Mouse (Mus musculus): Measurements from ENCODE around the gene Fto.

Fto gene

DNA sequence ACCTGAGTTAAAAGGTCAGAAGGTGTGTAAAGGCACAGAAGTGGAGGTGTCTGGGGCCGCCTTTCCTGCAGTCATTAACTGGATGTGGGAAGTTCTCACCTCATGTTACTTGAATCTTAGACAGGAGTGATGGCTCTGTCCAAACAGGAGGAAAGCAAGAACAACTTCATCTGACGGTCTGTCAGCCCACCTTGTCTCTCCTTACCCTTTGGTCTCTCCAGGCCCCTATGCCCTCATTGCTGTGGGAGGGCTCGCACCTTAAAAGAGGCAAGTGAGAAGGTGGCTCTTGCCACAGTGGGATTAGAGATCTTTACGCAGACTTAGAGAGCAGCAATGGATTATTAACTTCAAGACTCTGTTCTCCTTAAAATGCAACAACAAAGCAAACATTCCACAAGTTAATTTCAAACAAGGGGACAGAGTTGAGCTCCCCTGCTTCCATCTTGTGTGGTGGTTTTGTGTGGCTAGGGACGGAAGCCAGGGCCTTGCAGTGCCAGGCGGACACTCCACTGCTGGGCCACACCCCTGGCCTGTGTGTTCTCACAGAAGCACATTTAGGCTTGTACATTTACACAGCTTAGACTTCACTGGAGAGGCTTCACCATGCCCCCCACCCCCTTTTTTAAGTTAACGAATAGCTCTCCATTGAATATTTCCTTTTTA lies 135.5 kb downstream of the Fto start:
- DNase-seq (ENCODE audit: low read depth, low spot score) = no peak

DNA sequence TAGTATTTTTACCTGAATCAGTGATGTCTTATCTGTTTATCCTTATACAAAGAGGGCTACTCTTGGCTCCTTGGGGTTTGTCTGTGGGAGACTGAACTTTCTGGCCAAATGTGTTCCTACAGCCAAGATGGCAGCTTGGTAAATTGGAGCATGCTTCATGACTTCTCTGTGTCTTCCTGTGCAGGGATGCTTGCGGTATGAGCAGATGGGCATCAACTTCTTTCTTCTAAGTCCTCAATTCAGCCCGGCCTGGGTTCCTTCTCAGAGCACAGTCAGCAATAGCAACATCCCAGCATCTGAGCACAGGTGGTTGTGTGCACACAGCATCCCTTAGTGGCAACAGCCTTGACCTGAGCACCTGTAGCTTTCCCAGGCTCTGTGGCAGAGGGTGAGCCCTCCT lies 141.6 kb downstream of the Fto start:
- no peak for DNase-seq (ENCODE audit: low read depth, low spot score)

DNA sequence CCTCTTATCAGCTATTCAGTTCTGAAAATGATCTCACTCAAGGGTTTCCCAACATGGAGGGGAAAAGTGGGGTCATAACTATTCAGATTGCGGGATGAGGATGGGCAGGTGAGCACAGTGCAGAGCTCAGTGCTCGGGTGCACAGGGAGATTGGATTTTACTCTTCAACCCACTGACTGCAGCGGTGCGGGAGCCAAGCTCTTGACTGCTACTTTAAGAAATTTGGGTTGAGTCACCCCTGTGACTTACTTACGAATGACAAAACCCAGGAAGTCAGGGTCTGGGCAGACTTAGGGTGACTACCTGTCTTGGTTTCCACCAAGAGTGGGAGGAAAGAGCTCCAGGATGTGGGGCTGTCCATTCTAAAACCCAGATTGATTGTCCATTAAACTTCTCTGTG lies 142.3 kb downstream of the Fto start:
- DNase-seq (ENCODE audit: low read depth, low spot score) = no peak

DNA sequence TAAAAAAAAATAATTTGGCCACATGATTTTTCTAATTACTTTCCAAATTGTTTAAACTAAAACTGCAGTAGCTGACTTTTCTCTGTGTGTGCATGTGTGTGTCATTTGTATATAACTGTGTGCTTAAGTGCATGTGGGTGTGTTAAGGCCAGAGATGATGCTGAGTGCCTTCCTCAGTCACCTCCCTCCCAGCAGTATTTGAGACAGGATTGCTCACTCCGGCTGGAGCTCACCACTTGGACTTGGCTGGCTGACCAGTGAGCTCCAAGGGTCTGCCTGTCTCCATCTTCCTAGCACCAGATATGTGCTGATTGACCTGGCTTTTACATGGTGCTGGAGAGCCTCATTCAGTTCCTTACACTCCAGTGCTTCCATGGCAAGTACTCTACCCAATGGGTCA lies 144.7 kb downstream of the Fto start:
- no peak for DNase-seq (ENCODE audit: low read depth, low spot score)

DNA sequence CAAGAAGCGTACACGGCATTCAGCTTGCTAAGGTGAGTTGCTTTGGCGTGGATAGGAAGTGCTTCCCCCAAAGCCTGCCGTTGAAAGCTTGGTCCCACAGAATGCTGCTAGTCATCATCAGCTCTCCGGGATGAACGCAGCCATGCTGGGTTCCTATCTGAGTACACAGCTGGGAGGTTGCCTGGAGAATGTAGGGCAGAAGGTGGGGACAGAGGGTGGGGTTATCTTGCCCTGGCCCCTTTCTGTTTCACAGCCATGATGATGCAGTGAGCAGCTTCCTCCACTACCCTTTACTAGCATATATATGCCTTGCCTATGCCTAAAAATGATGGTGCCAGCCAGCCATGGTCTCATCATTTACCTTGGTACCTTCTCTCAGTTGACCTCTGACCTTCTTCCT lies 147.6 kb downstream of the Fto start:
- DNase-seq (ENCODE audit: low read depth, low spot score) = no peak

DNA sequence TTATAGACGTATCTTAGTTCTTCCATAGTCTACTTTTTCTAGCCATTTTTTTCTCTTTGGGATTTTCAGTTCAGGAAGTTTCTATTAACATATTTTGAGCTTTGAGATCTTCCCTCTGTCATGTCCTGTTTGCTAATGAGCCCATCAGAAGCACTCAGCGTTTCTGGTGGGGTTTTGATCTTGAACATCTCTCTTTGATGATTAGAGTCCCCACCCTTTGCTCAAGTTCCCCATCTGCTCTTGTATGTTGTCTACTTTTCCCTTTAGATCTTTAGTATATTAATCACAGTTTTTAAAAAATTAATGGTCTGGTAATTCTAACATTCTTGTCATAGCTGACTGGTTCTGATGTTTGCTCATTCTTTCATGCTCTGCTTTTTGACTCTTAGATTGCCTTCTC lies 150.4 kb downstream of the Fto start:
- no peak for DNase-seq (ENCODE audit: low read depth, low spot score)

DNA sequence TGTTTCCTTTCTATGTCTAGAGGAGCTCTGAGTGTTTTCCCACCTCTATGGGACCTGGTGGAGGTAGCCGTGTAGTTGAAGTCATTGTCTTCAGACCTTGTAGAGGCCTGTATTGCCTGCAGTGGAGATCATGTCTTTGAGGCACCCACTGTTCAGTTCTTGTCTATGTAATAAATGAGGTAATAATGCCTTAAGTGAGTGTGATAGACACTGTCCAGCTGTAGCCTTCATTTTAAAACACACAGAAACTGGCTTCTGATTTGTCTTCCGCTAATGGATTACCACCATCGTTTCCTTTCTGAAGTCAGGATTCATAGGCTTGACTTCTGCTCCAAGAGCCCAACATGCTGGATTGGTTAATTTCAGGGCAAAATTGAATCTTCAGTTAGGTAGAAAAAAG lies 154.1 kb downstream of the Fto start:
- no peak for DNase-seq (ENCODE audit: low read depth, low spot score)

DNA sequence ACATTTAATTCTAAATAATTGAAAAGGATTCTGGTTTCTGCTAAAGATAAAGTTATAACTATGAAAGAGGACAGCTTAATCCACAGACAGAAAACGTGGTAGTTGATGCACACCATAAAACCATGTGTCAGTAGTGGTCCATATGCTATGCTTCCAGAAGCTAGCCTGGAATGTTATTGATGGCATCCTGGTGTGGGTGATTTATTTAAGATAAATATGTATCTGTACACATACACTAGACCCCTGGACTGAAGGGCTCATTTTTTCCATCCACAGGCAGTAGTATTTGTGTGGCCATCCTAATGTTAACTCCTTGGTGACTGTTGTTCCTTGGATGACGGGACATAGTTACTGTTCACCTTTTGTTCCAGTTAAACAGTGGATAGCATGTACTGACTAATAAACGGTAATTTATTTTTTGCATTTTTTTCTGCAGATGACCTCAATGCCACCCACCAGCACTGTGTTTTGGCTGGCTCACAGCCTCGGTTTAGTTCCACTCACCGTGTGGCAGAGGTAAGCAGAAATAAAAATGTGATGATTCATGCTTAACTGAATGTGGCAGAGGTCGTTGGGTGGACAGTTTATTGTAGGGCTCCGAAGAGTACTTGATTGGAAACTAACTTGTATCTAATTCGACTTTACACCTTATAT lies 154.7 kb downstream of the Fto start:
- no peak for DNase-seq (ENCODE audit: low read depth, low spot score)

DNA sequence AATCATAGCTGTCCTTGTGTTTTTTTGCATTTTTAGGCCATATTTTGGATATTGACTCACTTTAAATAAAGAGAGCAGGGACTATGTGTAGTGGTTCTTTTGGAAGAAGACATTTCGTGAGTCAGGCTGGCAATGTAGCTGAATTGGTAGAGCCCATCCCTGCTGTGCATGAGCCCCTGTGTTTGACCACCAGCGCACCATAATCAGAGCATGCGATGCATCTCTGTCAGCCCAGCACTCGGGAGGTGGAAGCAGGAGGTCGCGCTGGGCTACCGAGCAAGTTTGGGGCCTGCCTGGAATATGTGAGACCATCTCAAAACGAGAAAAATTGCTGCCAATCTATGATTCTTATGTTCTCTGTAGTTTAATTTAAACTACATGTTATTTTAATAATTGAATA lies 156.1 kb downstream of the Fto start:
- no peak for DNase-seq (ENCODE audit: low read depth, low spot score)

DNA sequence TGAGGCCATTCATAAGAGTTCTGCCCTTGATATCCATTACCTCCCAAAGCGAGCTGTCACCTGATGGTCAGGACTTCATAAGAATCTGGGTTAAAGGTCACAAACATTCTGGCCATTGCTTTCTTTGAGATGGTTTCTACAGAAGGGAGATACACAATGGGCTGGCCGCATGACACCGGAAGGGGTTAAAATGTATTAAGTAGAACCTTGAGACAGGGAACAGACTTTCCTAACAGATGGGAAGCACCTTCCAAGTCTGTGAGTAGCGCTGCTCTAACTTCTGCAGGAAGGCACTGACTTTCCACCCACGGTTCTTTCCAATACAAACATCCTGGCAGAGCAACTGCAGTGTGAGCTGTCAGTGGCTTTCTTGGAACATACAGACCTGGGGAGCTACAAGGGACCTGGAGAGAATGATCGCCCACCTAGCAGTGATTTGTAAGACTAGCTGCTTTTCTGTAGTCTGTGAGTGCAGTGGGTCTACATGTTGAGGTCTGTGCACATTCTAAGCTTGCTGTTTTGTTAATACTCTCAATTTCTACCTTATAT lies 161.5 kb downstream of the Fto start:
- no peak for DNase-seq (ENCODE audit: low read depth, low spot score)

DNA sequence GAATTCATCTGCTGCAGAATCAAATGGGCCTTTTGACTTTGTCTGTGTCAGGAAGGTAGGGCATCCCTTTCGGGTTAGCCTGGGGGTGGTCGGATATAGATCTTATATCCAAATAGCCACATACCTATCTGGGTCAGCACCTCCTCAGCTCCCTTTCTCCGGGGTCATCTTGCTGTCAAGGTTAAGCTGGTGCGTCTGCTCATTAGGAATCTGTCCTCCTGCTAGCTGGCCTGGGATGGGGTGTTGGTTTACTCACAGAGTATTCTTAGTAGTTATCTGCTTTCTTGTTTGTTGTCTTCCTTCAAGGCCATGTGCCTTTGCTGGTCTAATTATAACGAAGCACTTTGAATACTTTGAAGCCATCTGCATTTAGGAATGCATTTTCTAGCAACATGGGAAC lies 163.7 kb downstream of the Fto start:
- DNase-seq (ENCODE audit: low read depth, low spot score) = no peak

DNA sequence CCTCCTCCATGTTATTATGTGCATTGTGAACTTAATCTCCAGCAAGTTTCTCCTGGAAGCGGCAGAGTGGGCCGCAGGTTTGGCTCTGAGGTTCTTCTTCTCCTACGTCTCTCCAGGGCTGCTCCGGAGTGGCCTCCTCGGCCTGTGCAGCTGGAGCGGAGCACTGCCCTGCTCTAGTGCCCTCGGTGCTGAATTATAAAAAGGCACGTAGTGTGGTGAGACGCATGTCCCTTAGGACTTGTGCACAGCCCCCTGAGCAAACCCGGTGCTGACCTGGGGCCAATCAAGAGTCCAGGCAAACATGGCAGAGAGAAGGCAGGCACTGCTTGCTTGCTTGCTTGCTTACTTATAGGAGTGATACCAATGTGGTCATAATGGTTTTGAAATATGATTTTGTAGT lies 164.1 kb downstream of the Fto start:
- DNase-seq (ENCODE audit: low read depth, low spot score) = no peak

DNA sequence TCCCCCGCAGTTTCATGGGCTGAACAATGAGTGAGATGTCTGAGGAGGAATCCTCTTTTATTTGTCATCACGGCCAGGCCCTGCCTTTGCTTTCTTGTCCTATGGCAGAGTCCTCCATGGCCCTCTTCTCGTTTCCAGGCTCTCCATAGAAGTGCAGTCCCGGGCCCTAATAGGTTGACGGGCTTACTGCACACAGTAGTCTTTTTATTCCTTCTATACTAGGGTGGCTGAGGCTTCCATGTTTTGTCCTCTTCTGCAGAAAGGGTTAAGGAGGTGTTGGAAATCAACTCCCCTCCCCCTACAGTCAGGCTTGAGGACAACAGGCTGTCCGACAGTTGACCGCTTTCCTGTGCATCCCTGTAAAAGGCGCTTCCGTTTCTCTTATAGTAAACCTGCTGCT lies 169.2 kb downstream of the Fto start:
- no peak for DNase-seq (ENCODE audit: low read depth, low spot score)

DNA sequence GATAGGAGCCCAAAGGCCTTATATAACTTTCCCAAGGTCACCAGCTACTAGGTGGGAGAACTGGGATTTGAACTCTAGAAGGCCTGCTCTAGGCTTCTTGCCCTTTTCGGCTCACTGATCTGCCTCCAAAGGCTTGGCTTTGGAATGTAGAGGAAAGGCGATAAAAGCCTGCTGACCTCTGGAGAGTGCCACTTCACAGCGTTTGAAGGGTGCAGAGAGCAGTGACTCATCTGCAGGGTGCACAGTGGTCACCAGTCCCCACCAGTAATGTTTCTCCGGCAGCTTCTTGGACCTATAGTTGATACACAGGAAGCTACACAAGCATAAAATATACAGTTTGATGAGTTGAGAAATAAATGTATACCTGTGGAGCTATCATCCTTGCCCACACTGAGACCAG lies 173.1 kb downstream of the Fto start:
- no peak for DNase-seq (ENCODE audit: low read depth, low spot score)

DNA sequence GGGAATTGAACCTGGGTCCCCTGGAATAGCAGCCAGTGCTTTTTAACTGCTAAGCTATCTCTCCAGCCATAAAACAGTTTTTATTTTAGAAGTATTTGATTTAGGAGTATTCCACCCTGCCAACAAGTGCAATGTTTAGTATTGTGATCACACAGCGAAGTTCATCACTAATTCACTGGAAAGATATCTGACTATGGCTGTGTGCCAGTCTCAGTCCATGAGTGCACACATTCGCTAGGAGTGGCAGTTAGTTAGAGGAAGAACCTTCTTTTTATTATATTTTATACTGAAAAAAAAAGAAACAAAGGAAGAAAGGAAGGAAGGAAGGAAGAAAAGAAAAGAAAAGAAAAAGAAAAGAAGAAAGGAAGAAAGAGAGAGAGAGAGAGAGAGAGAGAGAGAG lies 174.1 kb downstream of the Fto start:
- DNase-seq (ENCODE audit: low read depth, low spot score) = no peak

DNA sequence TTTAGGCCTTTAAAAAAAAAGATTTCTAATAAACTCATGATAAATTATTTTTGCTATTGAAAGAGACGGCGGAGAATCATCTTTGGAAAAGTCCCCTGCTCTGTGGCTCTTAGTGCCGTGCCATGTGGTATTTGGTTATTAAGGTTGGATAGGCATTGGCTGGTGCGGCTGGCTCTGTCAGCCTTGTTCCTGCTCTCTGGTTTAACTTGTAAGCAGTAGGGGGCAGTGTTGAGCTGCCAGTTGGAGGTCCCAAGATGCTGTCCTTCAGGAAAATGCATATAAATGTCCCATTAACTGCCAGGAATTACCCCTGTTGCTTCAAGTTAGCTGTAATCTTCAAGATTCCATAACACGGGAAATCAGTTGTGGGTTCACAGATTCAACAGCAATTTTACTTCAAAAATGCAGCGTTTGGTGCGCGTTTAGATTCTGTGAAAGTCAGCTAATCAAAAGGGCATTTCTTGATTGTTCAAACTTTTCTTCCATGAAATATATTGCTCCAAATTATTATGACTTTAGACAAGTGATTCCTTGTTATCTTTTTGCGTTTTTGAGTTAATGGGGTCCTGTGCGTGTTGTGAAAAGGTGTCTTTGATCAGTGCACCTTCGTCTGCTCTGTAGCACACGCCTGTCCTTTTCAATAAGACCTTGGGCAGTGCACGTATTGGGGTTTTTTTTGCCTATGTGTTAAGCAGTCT lies 174.9 kb downstream of the Fto start:
- peak; percentile 78 for DNase-seq (ENCODE audit: low read depth, low spot score)

DNA sequence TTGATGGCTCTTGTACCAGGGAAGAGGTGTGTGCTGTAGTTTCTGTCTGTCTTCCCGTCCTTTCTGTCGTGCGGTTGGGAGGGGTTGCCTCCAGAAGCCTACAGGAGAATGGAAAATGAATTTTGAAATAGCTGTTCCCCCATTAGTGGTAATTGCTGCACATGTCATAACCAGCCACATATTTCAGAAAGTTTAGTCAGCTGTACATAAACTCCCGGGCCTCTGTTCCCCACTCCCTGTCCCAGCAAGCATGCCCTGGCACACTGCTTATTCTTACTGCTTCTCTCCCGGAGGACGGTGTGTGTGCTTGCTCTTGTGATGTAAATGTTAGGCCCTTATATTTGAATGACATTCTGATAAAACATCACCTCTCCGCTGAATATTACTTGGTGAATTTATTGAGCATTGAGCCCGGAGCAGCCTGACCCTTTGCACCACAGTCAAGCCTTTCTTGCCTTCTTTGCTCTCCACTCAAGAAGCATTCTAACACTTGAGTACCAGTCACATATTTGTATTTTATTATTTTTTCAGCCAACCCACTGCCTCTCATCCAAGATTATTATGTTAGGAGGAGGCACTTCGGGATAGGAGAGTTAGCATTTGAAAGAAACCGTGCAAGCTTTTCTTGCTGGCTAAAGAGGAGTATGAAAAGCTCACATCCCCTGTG lies 175.6 kb downstream of the Fto start:
- no peak for DNase-seq (ENCODE audit: low read depth, low spot score)

DNA sequence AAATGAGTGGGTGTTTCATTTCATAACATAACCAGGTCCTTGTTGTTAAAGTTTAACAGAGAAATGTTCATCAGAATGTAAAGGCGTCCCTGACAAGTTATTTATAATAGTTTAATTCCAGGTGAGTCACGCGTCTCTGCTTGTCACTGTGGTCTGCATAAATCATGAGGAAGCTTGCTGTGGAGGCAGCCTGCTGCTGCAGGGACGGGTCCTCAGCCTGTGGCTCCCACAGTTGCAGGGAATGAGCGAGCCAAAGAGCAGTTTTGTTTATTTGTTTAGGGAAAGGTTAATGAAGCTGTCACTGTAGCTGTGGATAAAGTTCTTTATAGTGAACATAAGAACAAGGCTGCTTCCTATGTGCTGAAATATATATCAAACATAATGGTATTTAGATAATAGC lies 176.7 kb downstream of the Fto start:
- no peak for DNase-seq (ENCODE audit: low read depth, low spot score)

DNA sequence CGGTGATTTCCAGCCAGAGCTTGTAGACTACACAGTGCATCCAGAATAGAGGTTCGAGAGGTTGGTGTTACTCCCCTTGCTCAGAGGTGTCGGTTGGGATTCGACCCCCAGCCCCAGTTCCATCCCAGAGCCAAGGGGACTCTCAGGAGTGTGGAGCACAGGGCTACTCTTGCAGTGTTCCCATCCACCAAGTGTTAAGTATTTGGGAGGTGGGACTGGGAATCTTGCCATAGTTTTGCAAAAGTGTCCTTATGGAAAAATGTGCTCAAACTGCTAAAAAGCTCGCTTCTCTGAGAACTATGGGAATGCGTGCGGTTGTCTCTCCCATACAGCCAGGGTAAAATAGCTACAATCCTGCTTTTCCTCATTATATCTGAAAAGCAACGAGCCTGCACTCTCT lies 180.0 kb downstream of the Fto start:
- DNase-seq (ENCODE audit: low read depth, low spot score) = no peak

DNA sequence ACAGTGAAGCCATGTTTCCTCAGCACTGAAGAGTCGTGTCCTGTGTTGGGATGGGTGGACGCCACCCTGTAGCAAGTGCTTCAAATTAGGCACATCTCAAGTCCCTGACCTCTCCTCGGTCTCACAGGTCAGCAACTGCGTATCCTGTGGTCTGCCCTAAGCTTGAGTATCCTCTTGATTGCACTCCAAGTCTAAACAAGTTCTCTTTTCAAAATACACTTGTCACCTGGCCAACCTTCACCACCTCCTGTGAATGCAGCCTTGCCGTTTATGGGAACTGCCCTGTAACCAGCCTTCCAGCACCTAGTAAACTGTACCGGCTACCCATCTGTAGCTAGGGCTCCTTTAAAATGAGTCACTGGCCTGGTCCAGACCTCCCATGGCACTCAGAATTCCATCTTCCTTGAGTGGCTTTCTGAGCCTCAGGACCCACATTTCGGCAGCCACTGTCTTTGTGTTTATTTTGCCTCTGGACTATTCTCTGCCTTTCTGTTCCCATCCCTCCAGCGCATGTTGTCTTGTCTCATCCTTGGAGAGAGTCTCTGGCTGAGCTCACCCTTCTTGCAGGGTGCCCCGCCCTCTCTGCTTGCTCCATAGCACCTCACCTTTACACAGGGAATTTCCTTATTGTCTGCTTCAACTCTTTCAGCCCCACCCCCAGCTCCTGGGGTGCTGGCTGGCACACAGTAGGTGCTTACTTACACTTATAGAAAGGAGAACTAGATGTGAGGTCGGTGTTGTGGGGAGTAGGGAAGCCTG lies 181.4 kb downstream of the Fto start:
- peak; percentile 41 for DNase-seq (ENCODE audit: low read depth, low spot score)

DNA sequence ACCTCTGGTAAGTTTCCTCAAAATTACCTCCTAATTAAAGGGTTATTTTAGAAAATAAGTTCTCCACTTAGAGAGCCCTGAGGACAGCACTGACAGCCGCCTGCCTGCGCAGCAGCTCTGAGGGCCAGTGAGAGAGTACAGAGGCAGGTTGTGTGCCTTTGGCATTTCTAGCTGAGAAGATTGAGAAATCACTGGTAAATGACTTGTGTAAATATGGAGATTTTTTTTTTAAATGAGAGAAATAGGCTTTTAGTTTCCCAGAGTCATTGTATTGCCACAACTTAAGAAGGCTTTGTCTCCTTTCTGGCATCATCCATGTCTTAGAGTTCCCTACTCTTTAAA lies 181.9 kb downstream of the Fto start:
- no peak for DNase-seq (ENCODE audit: low read depth, low spot score)

DNA sequence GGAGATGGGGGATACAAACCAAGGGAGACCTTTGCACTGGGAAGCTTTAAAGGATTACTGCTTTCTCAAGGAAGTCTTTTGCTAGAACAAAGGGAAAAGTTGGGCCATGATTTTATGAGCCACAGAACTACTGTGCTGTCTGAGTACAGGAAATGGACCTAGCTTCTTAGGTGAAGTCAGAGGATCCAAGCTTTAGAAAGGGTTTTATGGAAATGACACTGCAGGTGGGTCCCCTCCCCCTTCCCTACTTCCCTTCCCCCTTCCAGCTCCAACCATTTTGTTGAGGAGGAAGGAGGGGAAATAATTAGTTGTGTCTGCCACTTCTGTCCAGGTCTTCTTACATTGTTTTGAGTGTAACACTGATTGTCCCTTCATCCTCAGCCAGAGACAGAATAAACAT lies 182.7 kb downstream of the Fto start:
- DNase-seq (ENCODE audit: low read depth, low spot score) = peak; percentile 63

Data from ES-CJ7 (cell line).